ENCODE assay signal across 8 mouse cellular contexts in the genomic region with DNA sequence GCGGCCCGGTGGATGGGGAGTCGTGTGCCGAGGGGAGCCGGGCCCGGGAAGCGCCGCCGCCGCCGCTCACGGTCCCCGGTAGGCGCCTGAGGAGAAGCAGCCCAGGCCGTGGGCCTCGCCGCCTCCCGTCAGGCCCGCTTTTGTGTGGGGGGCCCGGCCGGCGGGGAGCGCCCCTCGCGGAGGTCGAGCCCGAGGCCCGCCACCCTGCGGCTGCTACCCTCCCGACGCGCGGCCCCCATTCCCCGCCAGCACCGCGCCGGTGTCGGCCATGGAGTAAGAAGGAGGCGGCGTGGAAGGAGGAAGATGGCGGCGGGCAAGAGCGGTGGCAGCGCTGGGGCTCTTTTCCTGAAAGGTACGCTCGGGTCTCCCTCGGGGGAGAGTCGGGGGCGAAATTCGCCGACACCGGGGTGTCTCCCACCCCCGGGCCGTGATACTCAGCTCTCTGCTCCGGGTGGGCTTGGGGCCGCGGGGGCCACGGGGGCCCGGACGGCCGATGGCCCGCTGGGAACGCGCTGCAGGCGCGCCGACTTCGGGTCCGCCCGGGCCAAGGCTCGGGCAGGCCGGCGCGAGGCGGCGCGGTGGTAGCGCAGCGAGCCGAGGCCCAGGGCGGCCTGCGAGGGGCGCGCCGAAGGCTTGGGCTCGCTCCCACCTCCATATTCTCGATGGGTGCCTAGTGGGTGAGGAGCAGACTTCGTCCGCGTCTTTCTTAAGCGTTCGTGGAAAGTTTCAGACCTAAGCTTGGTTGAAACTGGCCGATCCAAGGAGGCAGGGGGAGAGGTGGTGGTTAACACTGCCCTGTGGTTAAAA. TPM values are rescaled to one million over a fixed set of nuclear protein-coding genes. Genes with fewer than 3 reads are reported as not detected.
DNase-seq lines count a peak whose midpoint lies in the region; ATAC-seq lines count a peak whose summit lies in the region.

No protein-coding gene starts in this region.

- ATAC-seq in inflammation-experienced regulatory T-cells, adult 6 months, result peak; percentile 51
- ATAC-seq in megakaryocyte progenitor cell, adult 5-6 weeks (replicated peaks; ENCODE audit: poor library complexity), result peak; percentile 56

- intact Hi-C loops in gastrocnemius, postnatal 14 days (cut with DNase I; ENCODE audit: low total_unique reads), result no loop called here
- intact Hi-C loops in left cerebral cortex, postnatal 14 days (cut with DNase I), result no loop called here

- DNase-seq in adipocyte (ENCODE audit: low spot score), result peak; percentile 60
- peak; percentile 57 for DNase-seq in embryo, embryonic 10 days (ENCODE audit: low spot score)
- peak; percentile 63 for DNase-seq in gastrocnemius, postnatal 14 days
- peak; percentile 54 to 65 for DNase-seq in left cerebral cortex, postnatal 14 days (ENCODE audit: low spot score in 2 of 2)
- DNase-seq in right cerebral cortex, adult 2 months (ENCODE audit: low spot score in 2 of 2), result peak; percentile 45 to 53
- peak; percentile 80 for DNase-seq in urinary bladder, adult 2 months (ENCODE audit: low spot score)

RNA-seq across cellular contexts. Expression of a gene that starts 0.7 kb away (rescaled TPM):
- 10 to 100 TPM; 48.5 to 53.1 TPM for total RNA-seq in gastrocnemius, postnatal 14 days (2021)
- 10 to 100 TPM; 48.4 to 77.8 (median 69.1) TPM for polyA plus RNA-seq in inflammation-experienced regulatory T-cells, adult 6 months (2017; shearing (Covaris generic))
- 10 to 100 TPM; 95.9 to 97.9 TPM for total RNA-seq in left cerebral cortex, postnatal 14 days (2021)
- 164 and 192 TPM in 2 replicates for total RNA-seq in megakaryocyte progenitor cell, adult 5-6 weeks (2015)
- 114 and 150 TPM in 2 replicates for total RNA-seq in megakaryocyte progenitor cell, adult 5-6 weeks (2017)
- 35.2 and 47.6 TPM in 2 replicates for polyA plus RNA-seq in urinary bladder, adult 2 months (2012; rRNA removed)

RNA-seq across cellular contexts. Expression of a gene that starts 54.8 kb away (rescaled TPM):
- 10 to 100 TPM; 73.8 to 75.7 TPM for total RNA-seq in gastrocnemius, postnatal 14 days (2021)
- 1 to 10 TPM in 2 of 3 experiments, under 1 TPM in 1; 0.36 to 1.7 (median 1.0) TPM for polyA plus RNA-seq in inflammation-experienced regulatory T-cells, adult 6 months (2017; shearing (Covaris generic))
- total RNA-seq in left cerebral cortex, postnatal 14 days (2021), result 10 to 100 TPM; 17.8 to 20.9 TPM
- 0.66 and 1.3 TPM in 2 replicates for total RNA-seq in megakaryocyte progenitor cell, adult 5-6 weeks (2015)
- total RNA-seq in megakaryocyte progenitor cell, adult 5-6 weeks (2017), result 0.58 and 2.3 TPM in 2 replicates
- 18.2 and 35.3 TPM in 2 replicates for polyA plus RNA-seq in urinary bladder, adult 2 months (2012; rRNA removed)

Comparison
In these comparisons a context has a peak if more than half of its experiments do, and no peak if none do; other contexts are left out.
1. Peak in every context shown above with its lines: DNase-seq and ATAC-seq.
2. RNA of a gene that starts 54.8 kb away (total RNA-seq): 73.8 to 75.7 TPM in gastrocnemius, postnatal 14 days and 17.8 to 20.9 TPM in left cerebral cortex, postnatal 14 days; 0.58 to 2.3 TPM in megakaryocyte progenitor cell, adult 5-6 weeks; every median in the first group is over 4 times any median in the second.